Mouse (Mus musculus): ENCODE measurements around the gene Pitpnm3.

Gene Pitpnm3

GRCm38 (mm10) chr11:72136231-72136982, 829 bp upstream of the Pitpnm3 start:
- no peak for DNase-seq (ENCODE audit: low read depth, low spot score)

DNA sequence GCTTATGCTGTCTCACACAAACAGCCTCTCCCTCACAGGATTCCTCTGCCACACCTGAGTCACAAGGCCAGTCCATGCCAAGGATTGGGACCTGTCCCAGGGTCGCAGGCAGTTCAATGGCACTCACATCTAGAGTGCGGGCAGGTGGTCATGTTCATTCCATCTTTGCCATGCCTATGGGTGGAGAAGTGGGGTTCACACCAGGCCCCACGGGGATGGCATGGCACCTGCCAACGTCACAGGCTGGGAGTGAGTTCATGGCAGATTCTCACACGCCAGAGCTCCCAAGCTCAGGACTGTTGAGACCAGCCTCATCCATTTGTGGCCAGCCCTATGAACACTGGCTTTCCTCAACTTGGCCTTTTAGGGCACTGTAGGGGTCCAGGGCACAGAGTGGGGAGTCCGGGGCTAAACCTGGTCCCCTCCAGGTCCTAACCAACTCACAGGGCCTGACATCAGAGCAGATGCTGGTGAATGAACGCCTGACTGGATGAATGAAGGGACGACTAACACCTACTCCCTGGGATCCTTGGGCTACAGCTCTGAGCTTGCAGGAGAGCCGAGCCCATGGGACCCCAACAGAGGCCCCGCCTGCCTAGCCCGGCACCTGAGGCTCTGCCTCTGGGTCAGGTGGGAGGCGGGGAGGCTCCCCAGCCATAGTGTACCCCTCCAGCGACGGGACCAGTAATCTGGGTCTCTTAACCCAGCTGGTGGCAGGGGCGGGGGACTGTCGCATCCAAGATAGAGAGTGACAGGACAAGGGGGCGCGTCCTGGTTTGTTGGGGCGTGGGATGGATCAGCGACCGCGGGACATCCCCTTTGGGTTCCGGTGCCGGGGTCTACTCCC, 819 bp downstream of the Pitpnm3 start:
- no peak for DNase-seq (ENCODE audit: low read depth, low spot score)

- DNase-seq (ENCODE audit: low read depth, low spot score) = no peak
Measured at GRCm38 (mm10) chr11:72133075-72133474, 2.5 kb downstream of the Pitpnm3 start.

DNA sequence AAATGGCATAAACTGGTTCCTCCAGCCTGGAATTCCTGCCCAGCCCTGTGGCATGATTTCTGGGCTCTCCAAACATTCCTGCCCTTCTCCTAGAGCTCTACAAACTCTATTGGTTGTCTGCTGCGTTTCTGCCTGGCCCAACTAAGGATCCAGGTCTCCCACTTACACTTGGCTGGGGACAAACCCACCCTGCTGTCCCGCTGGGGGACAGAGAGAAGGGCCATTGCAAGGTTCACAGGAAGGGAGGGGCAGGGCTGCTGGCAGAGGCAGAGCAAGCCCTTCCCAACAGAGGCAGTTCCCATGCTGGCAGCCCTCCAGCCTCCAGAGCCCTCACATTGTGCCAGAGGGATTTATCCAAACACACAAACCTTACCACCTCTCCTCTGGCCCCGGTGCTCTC, 3.3 kb downstream of the Pitpnm3 start:
- no peak for DNase-seq (ENCODE audit: low read depth, low spot score)

DNA sequence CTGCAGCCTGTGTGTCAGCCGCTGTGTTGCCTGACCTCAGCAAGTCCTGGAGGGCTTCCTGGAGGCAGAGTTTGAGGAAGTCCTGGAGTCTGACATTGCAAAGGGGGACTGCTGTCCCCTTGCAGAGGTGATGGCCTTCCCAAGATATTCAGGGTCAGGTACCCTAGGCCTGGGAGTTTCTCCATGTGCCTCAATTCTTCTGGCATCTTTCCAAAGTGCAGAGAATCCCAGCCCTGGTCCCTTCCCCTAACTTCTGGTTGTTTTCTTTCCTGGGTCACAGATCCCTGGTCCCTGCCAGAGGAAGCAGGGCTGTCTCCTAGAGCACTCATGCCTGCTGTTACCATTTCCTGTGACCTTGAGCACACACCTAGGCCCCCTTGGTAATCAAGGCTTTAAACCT, 3.9 kb downstream of the Pitpnm3 start:
- DNase-seq (ENCODE audit: low read depth, low spot score) = no peak

GRCm38 (mm10) chr11:72130905-72131304, 4.7 kb downstream of the Pitpnm3 start:
- no peak for DNase-seq (ENCODE audit: low read depth, low spot score)

DNA sequence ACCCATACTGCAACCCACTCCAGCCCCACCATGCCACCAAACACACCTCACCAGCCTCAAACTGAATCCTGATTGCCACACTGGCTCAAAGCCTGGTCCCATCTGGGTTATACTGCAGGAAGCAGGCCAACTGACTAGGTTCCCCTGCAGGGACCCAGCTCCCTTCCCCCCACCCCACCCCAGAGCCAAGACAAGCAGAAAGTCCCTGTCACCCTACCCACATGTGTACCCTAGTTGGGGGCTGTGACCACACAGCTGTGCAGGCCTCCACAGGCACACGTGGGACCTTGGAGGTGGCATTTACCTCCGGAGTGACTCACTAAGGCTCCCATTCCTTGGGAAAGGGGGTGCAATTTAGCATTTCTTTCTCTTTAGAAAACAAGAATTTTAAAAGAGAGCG, 5.1 kb downstream of the Pitpnm3 start:
- DNase-seq (ENCODE audit: low read depth, low spot score) = no peak

DNA sequence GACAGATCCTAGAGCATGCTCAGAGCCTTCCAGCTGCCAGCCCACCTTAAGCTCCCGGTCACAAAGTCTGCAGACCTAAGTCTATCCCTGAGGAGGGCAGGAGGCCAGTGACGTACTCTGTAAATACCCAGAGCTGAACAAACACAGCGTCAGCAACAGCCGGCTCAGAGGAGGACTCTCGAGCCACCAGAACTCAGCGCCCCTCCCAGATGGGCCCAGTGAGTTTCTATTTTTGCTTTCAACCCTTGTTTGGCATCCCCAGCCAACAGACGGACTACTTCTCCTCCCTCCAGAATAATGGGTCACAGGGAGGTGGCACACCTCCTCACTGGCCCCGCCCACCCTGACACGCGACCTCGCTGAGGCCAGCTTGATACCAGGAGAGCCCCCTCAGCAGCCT, 5.6 kb downstream of the Pitpnm3 start:
- no peak for DNase-seq (ENCODE audit: low read depth, low spot score)

- no peak for DNase-seq (ENCODE audit: low read depth, low spot score)
Measured at GRCm38 (mm10) chr11:72129032-72129894, 6.3 kb downstream of the Pitpnm3 start.

GRCm38 (mm10) chr11:72127450-72128189, 8.0 kb downstream of the Pitpnm3 start:
- DNase-seq (ENCODE audit: low read depth, low spot score) = no peak

GRCm38 (mm10) chr11:72125781-72126180, 9.8 kb downstream of the Pitpnm3 start:
- no peak for DNase-seq (ENCODE audit: low read depth, low spot score)

DNA sequence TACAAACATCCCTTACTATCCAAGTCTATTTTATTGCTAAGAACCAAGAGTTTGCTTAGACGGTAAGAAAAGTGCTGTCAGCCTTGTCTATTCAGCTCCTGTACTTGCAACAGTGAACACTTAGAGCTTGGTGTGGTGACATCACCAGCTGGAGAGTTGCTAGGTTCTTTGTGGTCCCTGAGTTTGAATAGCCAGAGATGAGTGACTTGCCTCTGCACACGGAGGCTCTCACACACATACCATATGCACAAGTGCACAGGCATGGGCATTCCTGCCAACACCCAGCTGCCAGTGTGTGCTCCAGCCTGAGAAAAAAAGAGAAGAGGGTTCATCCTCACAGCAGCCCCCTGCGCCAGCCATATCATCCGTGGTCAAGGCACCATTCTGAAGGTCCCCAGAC, 12.0 kb downstream of the Pitpnm3 start:
- DNase-seq (ENCODE audit: low read depth, low spot score) = no peak

DNA sequence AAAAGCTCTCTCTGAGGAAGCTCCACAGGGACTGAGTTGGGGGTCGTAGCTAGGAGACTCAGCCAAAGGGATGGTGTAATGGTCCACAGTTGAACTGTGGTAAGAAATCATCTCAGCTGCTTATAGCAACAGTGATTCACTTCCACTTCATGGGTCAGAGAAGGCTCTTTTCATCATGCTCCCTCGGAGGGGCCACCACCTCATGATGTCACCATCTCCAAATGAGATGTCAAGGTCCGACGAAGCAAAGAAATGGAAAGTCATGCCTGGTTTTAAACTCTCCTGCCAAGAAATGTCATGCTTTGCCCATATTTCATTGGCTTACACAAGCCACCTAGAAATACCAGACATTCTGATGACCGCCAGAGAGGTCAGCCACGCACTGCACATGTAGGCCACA, 15.2 kb downstream of the Pitpnm3 start:
- DNase-seq (ENCODE audit: low read depth, low spot score) = no peak

DNA sequence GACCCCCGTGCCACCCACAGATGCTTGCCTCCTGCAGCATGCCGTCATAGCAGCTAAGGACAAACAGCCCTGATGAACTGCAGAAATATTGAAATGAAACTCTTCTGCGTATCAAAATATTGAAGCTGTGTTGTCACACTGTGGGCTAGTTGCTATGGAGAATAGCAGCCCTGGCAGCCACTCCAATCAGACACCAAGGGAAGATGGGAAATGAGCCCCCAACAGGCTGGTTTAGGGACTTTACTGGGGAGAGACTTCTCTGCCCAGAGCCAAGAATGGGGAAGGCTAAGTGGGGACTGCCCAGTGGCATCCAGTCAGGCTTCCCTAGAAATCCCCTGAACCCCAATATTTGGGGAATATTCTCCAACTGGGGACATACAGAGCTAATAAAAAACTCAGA, 16.9 kb downstream of the Pitpnm3 start:
- no peak for DNase-seq (ENCODE audit: low read depth, low spot score)

GRCm38 (mm10) chr11:72113296-72113695, 22.3 kb downstream of the Pitpnm3 start:
- DNase-seq (ENCODE audit: low read depth, low spot score) = no peak

DNA sequence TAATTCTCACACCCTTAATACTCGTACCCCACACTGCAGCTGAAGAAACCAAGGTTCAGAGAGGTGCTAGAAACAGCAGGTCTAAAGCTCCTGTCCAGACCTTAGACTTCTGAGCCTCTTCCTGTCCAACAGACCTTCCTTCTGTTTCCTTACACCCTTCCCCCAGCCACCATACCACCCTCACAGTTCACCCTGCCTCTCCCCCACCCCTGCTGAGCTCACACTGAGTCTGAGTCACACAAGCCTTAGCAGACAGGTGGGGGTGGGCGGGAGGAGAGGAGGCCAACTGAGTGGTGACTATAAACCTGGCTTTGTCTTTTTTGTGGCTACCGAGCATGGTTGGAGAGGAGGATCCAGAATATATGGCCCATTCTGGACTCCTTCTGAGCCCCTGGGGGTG, 24.9 kb downstream of the Pitpnm3 start:
- DNase-seq (ENCODE audit: low read depth, low spot score) = no peak

DNA sequence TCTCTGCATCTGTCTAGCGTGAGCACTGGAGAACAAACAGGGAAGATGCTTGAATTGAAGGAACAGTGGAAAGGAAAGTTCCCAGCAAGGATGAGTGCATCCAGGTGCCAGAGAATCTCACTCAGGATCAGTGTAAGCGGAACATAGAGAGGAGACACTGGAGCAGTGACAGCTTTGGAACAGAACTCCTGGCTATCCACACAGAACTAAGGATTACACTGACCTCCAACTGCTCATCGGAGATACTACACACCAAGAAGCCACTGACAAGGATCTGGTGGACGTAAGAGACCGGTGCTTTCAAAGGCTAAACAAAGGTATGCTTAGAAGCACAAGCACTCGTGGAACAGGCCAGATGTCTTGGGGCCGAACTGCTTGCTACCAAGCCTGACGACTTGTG, 31.4 kb downstream of the Pitpnm3 start:
- no peak for DNase-seq (ENCODE audit: low read depth, low spot score)

- DNase-seq (ENCODE audit: low read depth, low spot score) = no peak
Measured at GRCm38 (mm10) chr11:72103530-72103929, 32.0 kb downstream of the Pitpnm3 start.

GRCm38 (mm10) chr11:72100996-72101395, 34.6 kb downstream of the Pitpnm3 start:
- no peak for DNase-seq (ENCODE audit: low read depth, low spot score)

DNA sequence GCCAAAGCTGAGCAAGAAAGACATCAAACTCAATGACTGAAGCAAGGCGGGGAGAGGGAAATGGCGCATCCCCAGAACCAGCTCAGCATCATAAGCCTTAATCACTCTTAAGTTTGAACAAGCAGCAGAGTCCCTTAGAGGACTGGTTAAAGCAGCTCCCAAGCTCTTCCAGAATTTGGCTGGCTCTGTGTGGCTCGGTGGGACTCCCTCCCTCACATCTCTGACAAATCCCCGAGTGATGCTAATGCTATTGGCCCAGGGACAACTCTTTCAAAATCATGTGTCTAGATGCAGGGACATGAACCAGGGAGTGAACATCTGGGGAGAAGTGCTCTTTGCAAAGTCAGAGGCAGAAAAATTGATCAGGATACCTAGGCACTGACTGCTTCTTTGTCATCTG, 36.4 kb downstream of the Pitpnm3 start:
- DNase-seq (ENCODE audit: low read depth, low spot score) = no peak

GRCm38 (mm10) chr11:72098027-72098426, 37.6 kb downstream of the Pitpnm3 start:
- no peak for DNase-seq (ENCODE audit: low read depth, low spot score)

Data from telencephalon, adult 2 months (tissue).